Mouse (Mus musculus) intestine, embryonic 14.5 days (tissue): ENCODE results near the gene Pex16. TPM values are rescaled to one million over a fixed set of nuclear protein-coding genes. Genes with fewer than 3 reads are reported as not detected.
A peak's percentile ranks its signal among the peaks of the same experiment; 100 is the strongest.

ENCODE experiments used
- ATAC-seq: fragments of 200-750 bp; cut with Nextera tagmentation; replicated peaks from 2 replicates; pipeline ENCODE4 v1.8.0; 2017; ENCODE audit warnings: low read depth, moderate number of reproducible peaks, moderate TSS enrichment, moderate library complexity; ENCODE audit not compliant: low FRiP score, low TSS enrichment
- DNase-seq: peaks from one replicate; pipeline ENCODE4 v3.0.0-alpha.2; 2018; ENCODE audit warnings: low spot score
- H3K27ac ChIP-seq: fragments of 300-500 bp; sonication (generic); 2 replicates; pipeline ENCODE4 v1.5.1; 2014; ENCODE audit warnings: low read depth, mild to moderate bottlenecking, control low read depth
- H3K27me3 ChIP-seq: fragments of 300-500 bp; sonication (generic); replicated peaks from 2 replicates; pipeline ENCODE4 v1.6.1; 2014; ENCODE audit warnings: low read length, control low read depth; ENCODE audit not compliant: control insufficient read depth, insufficient read depth
- H3K36me3 ChIP-seq: fragments of 300-500 bp; sonication (generic); 2 replicates; pipeline ENCODE4 v1.6.1; 2014; ENCODE audit warnings: low read length, control low read depth; ENCODE audit not compliant: control insufficient read depth, insufficient read depth
- H3K4me1 ChIP-seq: fragments of 300-500 bp; sonication (generic); replicated peaks from 2 replicates; pipeline ENCODE4 v1.6.1; 2014; ENCODE audit warnings: low read length, control low read depth, mixed read lengths; ENCODE audit not compliant: control insufficient read depth, insufficient read depth
- H3K4me2 ChIP-seq: fragments of 300-500 bp; sonication (generic); 2 replicates; pipeline ENCODE4 v1.6.1; 2014; ENCODE audit warnings: low read length
- H3K4me3 ChIP-seq: fragments of 300-500 bp; sonication (generic); 2 replicates; pipeline ENCODE4 v1.5.1; 2014; ENCODE audit warnings: low read depth, low read length, control low read depth, mixed read lengths
- H3K9ac ChIP-seq: fragments of 300-500 bp; sonication (generic); 2 replicates; pipeline ENCODE4 v1.6.1; 2014; ENCODE audit warnings: mild to moderate bottlenecking, low read length
- H3K9me3 ChIP-seq: fragments of 300-500 bp; sonication (generic); 2 replicates; pipeline ENCODE4 v1.6.1; 2016; ENCODE audit warnings: low read length, control low read depth; ENCODE audit not compliant: control insufficient read depth
- WGBS: fragments of 180-500 bp; shearing (Covaris S2); extraction: QIAGEN DNeasy Blood & Tissue Kit; methylation state at CpG from one replicate; pipeline ENCODE4 v1.1.7; 2014; 5-methylcytosine and 5-hydroxymethylcytosine counted together
- polyA plus RNA-seq: library from polyadenylated mRNA; unstranded; fragments of >200 nt; fragmentation: Nextera tagmentation; extraction: Ambion mirVana; gene quantifications from 2 replicates; pipeline ENCODE4 v1.2.1, GENCODE M21; 2014

Gene Pex16
- polyA plus RNA-seq, 1 experiment from 2014 or later: 27.9 TPM

GRCm38 (mm10) chr2:92372767-92373436, 1.6 kb upstream of the Pex16 start:
- Histone ChIP-seq H3K9me3 (no peaks in the 10 kb centered on the region), H3K27ac (no peak overlapping the region), H3K27me3 (peaks cover 19% of the 10 kb centered on the region), H3K36me3 (peaks cover 2% of the 10 kb centered on the region; the same call in 1 of the 2 replicates), H3K9ac (no peak overlapping the region), H3K4me1 (peaks cover 26% of the 10 kb centered on the region), H3K4me3 (no peak overlapping the region), H3K4me2 (no peak overlapping the region)
- ATAC-seq (no peak), DNase-seq (no peak)
- WGBS: 51% methylated on average over 9 of the region's 9 CpGs

DNA sequence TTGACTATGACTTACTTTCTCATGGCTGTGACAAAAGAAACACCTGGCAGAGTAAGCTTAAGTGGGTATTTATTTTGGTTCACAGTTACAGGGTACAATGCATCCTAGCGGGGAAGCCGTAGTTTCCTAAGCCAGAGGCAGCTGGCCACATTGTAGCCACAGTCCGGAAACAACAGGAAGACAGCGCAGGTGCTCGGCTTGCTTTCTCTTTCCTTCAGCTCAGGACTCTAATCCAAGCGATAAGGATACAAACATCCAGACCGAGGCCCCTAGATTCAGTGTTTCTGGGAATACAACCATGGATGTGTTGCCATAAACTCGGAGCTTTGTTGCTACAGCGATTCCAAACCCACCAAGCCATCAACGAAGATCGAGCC, 1.1 kb upstream of the Pex16 start:
- H3K4me3 ChIP-seq: no peak overlapping the region
- DNase-seq: no peak
- no peak overlapping the region for H3K27ac ChIP-seq
- H3K9ac ChIP-seq: no peak overlapping the region
- WGBS: 81% methylated on average over 11 of the region's 11 CpGs
- H3K4me2 ChIP-seq: no peak overlapping the region
- H3K4me1 ChIP-seq: peaks cover 26% of the 10 kb centered on the region
- peaks cover 19% of the 10 kb centered on the region for H3K27me3 ChIP-seq
- no peak for ATAC-seq
- no peaks in the 10 kb centered on the region for H3K9me3 ChIP-seq
- H3K36me3 ChIP-seq: peaks cover 7% of the 10 kb centered on the region

DNA sequence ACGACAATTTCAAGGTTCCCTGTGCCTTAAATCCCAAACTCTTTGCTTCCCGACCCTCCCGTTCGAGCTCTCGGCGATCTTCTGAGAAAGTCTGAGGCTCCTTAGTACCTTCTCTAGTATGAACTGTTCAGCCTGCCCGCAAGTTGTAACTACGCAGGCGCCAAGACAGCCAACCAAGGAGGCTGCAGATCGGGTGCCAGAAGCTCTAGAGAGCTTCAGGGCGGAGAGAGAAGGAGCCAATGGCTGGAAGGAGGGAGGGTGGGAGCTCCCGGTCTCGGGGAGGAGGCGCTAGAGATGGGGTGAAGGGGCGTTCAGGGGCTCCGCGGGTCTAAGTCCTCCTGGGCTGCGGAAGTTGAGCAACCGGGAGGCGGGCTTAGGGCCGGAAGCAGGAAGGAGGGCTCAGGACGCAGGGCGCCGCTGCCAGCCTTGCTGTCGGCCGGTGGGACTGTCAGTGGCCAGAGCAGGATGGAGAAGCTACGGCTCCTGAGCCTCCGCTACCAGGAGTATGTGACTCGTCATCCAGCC, 685 bp downstream of the Pex16 start:
- peak overlapping the region; percentile 95 for H3K4me2 ChIP-seq
- no peaks in the 10 kb centered on the region for H3K9me3 ChIP-seq
- DNase-seq (peak; percentile 94), ATAC-seq (peak; percentile 86)
- H3K36me3 ChIP-seq: peaks cover 24% of the 10 kb centered on the region
- H3K27ac ChIP-seq: peak overlapping the region; percentile 58
- H3K27me3 ChIP-seq: peaks cover 14% of the 10 kb centered on the region
- peak overlapping the region; percentile 88 for H3K4me3 ChIP-seq
- peaks cover 26% of the 10 kb centered on the region for H3K4me1 ChIP-seq
- WGBS: under 1% methylated on average over 28 of the region's 29 CpGs
- peak overlapping the region; percentile 64 for H3K9ac ChIP-seq

- peaks cover 23% of the 10 kb centered on the region for H3K4me1 ChIP-seq
- peak overlapping the region; percentile 88 for H3K4me3 ChIP-seq
- peak overlapping the region; percentile 95 for H3K4me2 ChIP-seq
- no peaks in the 10 kb centered on the region for H3K9me3 ChIP-seq
- WGBS: 12% methylated on average over 10 of the region's 10 CpGs
- no peak for DNase-seq
- peaks cover 30% of the 10 kb centered on the region for H3K36me3 ChIP-seq
- H3K27me3 ChIP-seq: peaks cover 8% of the 10 kb centered on the region; the same call in 1 of the 2 replicates
- peak overlapping the region; percentile 58 for H3K27ac ChIP-seq
- H3K9ac ChIP-seq: peak overlapping the region; percentile 64
- no peak for ATAC-seq
These were observed 1.3 kb downstream of the Pex16 start for GRCm38 (mm10) chr2:92375788-92376187.

GRCm38 (mm10) chr2:92376300-92376699, 1.8 kb downstream of the Pex16 start:
- Histone ChIP-seq H3K9me3 (no peaks in the 10 kb centered on the region), H3K4me3 (peak overlapping the region; percentile 88), H3K36me3 (peaks cover 35% of the 10 kb centered on the region), H3K27me3 (peaks cover 4% of the 10 kb centered on the region; the same call in 1 of the 2 replicates), H3K4me1 (peaks cover 18% of the 10 kb centered on the region), H3K27ac (no peak overlapping the region), H3K9ac (no peak overlapping the region; the same call in 1 of the 2 replicates), H3K4me2 (peak overlapping the region; percentile 95)
- ATAC-seq (no peak), DNase-seq (no peak)
- 84% methylated on average over 6 of the region's 6 CpGs for WGBS

GRCm38 (mm10) chr2:92377320-92377719, 2.8 kb downstream of the Pex16 start:
- no peak overlapping the region for H3K4me3 ChIP-seq
- H3K4me1 ChIP-seq: peaks cover 14% of the 10 kb centered on the region
- no peak overlapping the region for H3K9ac ChIP-seq
- no peak overlapping the region for H3K27ac ChIP-seq
- WGBS: 91% methylated on average over 7 of the region's 7 CpGs
- H3K4me2 ChIP-seq: no peak overlapping the region
- H3K27me3 ChIP-seq: no peaks in the 10 kb centered on the region
- no peaks in the 10 kb centered on the region for H3K9me3 ChIP-seq
- ATAC-seq (no peak), DNase-seq (no peak)
- H3K36me3 ChIP-seq: peaks cover 46% of the 10 kb centered on the region

DNA sequence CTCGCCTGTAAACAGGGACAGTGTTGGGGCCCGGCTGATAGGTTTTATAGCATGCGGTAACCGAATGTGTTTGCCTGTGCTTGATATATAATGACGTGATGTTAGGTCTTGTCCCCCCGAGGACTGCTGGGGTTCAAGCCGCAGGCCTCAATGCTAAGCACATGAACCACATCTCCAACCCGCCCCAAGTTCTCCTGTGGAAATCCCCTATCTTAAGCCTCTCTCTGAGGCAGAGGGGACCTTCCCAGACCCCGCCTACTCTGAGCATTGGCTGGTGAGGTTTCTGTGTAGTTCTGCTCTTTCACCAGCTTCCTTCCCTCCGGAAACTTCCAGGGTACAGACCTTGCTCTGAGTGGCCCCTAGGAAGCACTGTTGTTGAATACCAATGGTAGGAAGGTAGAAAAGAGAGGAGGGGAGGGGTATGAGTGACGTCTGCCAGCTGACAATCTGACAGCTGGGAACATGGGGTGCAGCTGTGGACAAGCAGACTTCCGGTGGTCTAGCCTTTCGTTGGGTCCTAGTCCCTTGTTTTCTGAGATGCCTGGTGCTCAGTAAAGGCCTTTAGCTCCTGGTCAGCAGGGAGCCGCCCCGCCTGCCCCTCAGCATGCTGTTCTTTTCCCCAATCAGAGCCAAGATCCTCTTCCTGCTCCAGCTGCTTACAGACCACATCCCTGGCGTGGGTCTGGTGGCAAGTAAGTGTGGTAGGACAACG, 5.5 kb downstream of the Pex16 start:
- no peaks in the 10 kb centered on the region for H3K27me3 ChIP-seq
- no peak for ATAC-seq
- H3K27ac ChIP-seq: no peak overlapping the region
- H3K9ac ChIP-seq: no peak overlapping the region
- H3K36me3 ChIP-seq: peaks cover 68% of the 10 kb centered on the region
- 79% methylated on average over 17 of the region's 17 CpGs for WGBS
- no peak overlapping the region for H3K4me3 ChIP-seq
- peaks cover 8% of the 10 kb centered on the region for H3K4me1 ChIP-seq
- no peak overlapping the region for H3K4me2 ChIP-seq
- DNase-seq: no peak
- H3K9me3 ChIP-seq: no peaks in the 10 kb centered on the region

- Histone ChIP-seq H3K4me1 (peaks cover 8% of the 10 kb centered on the region), H3K27me3 (no peaks in the 10 kb centered on the region), H3K4me3 (no peak overlapping the region), H3K36me3 (peaks cover 74% of the 10 kb centered on the region), H3K4me2 (no peak overlapping the region), H3K9me3 (no peaks in the 10 kb centered on the region), H3K27ac (no peak overlapping the region), H3K9ac (no peak overlapping the region)
- 70% methylated on average over 6 of the region's 6 CpGs for whole genome bisulfite sequencing
- DNase-seq: no peak
- no peak for ATAC-seq
These were observed 6.1 kb downstream of the Pex16 start for GRCm38 (mm10) chr2:92380495-92381050.
